Mouse (Mus musculus): ENCODE measurements around the gene Plekha7.

Plekha7 gene

DNA sequence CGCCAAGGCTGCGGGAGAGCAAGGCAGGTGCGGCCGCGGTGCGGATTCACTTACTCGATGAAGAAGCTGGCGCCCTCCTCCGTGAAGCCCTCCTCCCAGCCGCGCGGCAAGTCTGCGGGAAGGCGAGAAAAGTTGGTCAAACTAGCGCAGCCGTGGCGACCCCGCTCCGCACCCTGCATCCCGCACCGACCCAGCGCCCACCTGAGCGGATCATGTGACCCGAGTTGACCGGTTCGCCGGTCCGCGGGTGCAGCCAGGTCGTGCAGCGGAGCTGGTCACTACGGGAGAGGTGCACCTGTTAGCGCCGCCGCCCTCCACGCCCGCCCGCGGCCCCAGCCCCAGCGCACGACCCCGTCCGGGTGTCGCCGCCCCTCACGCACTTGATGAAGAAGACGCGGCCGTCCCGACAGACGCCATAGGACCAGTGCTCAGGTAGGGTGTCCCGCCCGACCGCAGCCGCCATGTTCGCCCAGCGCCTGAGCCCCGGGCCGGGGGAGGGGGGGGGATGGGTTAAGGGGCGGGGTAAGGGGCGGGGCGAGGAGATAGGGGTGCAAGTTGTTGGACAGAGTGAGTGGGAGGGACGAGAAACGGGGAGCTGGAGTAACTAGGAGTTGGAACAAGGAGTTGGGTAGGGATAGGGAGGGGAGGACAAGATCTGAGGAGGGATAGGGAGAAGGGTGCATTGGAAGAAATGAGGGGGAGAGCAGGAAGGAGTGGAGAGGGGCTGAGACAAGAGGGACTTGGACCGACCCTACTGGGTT is at the start of gene Plekha7:
TSS of gene Plekha7 (minus strand) at position 506 of the 761 bp plus-strand sequence.
- no peak for DNase-seq (ENCODE audit: low read depth, low spot score)

DNA sequence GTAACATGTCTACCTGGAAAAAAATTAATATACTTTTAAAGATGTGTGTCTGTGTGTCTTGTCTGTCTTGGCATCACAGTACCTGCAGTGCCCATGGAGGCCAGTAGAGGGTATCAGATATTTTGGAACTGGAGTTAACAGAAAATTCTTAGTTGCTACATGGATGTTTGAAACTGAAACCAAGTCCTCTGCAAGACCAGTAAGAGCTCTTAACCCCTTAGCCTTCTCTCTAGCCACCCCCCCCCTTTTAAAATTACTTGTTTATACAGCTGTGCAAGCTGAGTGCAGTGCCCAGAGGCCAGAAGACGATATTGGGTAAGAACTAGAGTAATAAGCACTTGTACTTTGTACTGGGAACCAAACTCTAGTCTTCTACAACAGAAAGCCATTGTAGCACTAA is 28.1 kb upstream of the Plekha7 start:
- DNase-seq (ENCODE audit: low read depth, low spot score) = peak; percentile 21

DNA sequence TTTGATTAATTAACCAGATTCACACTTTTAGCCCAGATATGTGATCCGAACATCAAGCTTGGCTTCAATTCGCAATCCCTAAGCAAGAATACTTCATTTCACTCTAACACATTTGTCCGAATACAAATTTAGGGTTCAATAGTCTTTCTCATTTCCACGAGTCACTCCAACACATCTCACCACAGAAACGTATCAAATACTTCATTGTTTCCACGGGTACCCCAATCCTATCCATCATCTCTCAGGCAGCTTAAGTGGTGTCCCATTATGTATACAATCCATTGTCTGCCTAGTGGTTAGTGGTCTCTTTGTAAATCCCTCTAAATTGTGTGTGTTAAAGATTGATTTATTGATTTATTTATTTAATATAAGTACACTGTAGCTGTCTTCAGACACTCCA is 27.0 kb upstream of the Plekha7 start:
- DNase-seq (ENCODE audit: low read depth, low spot score) = no peak

DNA sequence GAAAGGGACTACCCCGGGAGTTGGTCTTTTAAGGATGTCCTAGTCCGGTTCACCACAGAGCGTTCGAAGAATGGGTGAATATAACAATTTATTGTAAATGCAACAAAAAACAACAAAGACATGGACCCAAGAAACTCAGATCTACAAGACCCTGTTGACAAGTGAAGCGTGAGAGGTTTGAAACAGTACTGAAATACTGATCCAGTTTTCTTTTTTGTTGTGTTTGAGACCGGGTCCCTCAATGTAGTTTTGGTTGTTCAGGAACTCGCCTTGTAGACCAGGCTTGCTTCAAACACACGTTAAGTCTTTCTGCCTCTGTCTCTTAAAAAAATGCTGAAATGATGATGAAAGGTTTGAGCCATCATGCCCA is 26.5 kb upstream of the Plekha7 start:
- no peak for DNase-seq (ENCODE audit: low read depth, low spot score)

DNA sequence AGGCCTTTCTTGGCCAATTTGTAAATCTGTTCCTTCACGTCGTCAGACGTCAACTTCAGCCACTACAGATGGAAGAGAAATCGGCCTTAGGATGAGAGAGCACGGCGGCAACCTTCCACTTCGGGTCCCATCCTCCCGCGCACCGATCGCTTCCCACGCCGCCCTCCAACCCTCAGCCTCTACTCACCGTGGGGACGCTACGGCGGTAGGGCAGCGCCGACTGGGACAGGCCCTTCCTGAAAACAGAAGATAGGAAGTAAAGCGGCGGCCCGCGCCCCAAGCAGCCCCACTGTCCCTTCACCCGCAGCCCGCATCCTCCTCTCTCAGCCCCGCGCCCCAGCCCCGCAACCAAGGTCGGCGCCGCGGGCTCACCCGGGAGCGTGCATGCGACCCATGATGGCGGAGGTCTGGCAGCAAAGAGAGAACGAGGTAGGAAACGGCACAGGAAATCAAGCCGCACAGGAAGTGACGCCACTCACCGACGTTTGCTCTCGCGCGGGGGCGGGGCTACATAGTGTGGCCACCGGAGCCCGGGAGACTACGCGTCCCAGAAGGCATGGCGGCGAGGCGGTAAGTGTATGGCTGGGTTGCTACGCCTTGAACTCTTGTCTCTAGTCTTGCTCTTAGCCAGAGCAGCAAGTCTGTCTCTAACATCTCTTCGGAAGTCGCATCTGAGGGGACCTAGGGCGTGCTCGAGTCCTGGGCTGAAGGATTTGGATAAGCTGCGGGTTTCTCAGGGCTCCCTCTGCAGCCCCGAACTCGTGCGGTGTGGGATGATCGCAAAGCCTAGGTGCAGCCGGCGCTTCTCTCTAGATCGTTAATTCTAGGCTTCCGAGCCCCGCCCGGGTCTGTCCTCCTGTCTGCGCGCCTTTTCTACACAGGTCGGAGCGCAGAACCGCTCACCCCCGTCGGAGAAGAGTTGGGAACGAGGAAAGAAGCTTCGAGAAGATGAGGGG is 25.8 kb upstream of the Plekha7 start, which contains the start of gene Rps13:
TSS of gene Rps13 (minus strand) at position 483 of the 956 bp plus-strand sequence.
- peak; percentile 94 for DNase-seq (ENCODE audit: low read depth, low spot score)

DNA sequence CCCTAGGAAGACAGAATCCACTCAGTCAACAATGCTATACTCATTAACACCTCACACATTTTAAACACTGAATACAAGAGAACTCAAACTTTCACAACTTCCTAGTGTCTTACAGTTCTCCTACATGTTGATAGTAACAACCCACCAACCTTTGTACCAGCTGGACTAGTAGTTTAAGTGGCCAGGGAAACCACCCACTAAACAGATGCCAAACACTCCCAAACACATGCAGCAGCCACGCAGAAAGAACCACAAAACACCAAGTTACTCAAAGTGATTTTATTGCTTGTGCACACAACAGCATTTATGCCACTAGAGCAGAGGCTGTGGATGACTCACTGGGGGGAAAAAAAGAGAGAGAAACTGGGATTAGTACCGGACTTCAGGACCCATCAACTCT is 23.1 kb upstream of the Plekha7 start:
- no peak for DNase-seq (ENCODE audit: low read depth, low spot score)

DNA sequence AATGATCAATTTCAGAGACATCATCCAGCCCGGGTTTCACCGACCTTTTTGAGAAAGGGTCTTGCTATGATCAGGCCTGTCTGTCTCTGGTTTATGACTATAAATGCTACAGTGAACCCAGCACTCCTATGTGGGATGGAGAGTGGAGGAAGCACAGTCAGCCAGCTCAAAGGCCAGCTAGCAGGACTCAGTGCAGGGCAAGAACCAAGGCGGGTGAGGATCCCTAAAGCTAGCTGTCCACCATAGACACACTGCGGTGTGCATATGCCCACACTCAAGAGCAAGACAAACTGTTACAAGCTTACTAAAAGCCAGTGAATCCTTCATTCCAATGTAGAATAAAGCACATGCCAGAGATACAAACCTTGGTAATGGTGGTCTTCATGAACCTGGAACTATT is 21.7 kb upstream of the Plekha7 start:
- no peak for DNase-seq (ENCODE audit: low read depth, low spot score)

DNA sequence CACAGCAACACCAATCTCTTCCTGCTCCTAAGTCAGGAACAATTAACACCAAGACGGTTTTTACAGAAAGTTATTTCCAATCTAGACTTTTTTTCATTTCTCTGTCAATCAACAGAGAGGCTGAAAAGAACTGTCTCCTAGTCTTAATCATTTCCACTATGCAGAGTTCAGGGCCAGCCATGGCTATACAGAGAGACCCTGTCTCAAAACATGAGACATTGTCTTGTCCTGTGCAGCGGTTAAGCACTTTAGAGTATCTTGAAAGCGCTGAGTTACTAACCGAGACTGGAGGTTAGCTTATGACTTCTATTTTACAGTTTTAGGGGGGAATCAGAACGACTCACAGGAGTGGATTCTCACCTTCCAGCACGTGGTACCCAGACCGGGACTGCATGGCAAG is 20.6 kb upstream of the Plekha7 start:
- DNase-seq (ENCODE audit: low read depth, low spot score) = no peak

DNA sequence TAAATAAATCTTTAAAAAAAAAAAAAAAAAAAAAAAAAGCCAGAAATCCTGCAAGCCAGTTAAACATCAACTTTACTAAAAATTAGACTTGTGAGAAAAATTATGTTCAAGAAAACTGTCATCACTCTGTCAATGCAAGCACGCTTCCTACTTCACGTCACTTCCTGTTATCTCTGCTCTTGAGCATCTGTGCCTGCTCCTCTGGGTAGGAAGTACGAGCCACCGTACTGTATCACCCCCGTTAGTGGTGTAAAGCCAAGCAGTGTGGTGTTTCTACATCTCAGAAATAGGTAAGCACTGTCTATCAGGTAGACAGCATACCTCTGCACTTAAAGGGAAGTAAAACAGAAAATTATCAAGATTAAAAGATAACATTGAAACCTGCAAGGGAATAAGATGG is 19.7 kb upstream of the Plekha7 start:
- no peak for DNase-seq (ENCODE audit: low read depth, low spot score)

DNA sequence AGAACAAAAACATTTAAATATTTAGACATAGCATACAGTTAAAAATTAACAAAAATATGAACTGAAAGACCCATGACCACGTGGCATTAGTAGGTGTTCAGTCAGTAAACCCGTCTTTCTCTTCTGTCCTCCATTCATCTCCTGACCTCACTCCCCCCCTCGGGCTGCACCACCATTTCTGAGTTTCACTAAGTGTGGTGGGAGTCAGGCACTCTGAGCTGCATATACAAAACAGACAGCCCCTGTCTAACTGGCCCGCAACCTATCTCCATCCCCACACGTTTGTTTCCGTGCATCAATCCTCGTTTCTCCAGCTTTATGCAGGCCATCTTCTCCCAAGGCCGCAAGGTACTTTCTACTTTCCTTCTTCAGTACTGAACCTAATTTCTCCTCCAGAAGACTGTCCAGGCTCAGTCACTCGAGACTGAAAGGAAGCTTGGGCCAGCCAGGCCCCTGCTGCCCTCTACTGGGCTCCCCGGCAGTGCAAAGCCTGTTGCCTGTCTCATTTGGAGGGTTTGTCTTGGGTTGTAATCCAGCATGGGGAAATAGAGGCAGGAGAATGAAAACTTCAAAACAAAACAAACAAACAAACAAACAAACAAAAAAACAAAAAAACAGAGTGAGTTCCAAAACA is 15.3 kb upstream of the Plekha7 start:
- DNase-seq (ENCODE audit: low read depth, low spot score) = peak; percentile 69

DNA sequence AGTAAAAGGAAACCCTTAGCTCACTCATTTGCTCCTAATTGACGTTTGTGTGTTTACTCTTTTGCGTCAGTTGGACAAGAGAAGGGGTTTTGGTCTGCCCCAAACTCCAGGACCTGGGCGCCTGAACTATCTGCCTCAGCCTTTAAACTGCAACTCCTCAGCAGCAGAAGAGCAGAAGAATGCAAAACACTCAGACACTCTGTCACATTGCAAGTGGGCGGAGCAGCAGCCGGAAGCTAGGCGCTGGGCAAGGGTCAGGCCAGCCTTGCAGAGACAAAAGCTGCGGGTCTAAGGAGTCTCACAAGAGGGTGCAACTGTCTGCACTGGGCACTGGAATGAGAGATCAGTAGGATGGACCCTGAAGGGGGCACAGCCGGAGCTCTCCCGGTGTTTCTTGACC is 1.3 kb upstream of the Plekha7 start:
- no peak for DNase-seq (ENCODE audit: low read depth, low spot score)

DNA sequence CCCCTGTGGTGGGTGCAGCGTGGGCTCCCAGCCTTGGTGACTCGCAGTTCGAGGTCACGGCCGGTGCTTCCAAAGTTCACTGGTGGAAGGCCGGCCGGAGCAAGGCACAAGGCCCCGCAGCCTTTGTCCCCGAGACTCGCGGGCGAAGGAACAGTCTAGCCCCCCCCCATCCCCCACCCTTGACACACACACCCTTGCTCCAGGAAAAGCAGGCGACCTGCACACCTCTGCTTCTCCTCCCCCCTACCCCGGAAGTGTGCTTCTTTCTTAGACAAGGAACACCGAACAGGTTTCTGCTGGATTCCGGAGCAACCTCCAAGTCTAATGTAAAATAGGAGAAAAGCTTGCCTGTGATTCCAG is 436 bp upstream of the Plekha7 start:
- no peak for DNase-seq (ENCODE audit: low read depth, low spot score)

DNA sequence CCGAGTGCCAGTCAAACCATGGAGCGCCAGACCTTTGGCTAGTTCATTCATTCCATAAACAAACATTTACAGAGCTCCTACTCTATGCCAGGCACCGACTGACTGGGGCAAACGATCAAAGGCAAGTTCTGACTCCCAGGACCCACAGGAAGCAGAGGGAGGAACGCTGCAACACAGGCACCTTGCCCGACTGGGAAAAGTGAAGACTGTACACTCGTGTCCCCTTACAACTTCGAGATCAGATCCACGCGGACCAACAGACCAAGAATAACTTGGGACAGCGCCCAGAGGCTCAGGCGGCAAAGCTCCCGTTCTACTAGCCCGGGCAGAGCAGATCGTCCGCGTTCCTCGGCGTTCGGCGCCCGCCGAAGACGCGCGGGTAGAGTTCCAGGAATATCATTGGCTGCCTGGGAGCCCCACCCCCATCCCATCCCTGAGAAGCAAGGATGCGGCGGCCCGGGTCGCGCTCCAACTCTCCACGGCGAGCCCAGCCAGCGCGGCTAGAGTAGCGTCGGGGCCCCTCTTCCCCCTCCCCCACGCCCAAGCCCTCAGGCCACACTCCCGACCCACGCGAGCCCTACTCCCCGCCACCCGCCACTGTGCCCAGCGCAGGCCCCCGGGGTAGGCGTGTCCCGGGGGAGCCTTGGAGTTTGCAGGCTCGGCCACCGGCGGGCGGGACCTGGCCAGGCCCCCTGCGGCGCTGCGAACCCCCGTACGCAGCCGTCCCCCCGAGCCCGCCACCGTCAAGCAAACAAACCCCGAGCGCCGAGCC is 891 bp downstream of the Plekha7 start:
- peak; percentile 66 for DNase-seq (ENCODE audit: low read depth, low spot score)

DNA sequence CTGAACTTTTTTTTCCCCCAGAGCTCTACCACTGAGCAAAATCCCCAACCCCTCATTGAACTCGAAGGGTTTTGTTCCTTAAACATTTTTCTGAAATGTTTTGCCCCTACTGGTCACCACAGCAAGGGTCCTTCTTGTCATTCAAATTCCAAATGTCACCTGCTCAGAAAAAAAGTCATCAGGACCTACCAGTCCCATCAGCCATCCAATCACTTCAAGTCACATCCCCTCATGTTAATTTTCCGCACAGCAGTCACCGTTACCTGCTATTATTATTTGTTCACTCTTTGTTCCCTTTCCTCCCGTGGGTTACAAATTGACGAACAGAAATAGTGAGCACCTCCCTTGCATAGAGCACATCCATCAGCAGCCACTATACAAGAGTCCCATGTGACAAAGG is 1.6 kb downstream of the Plekha7 start:
- no peak for DNase-seq (ENCODE audit: low read depth, low spot score)

DNA sequence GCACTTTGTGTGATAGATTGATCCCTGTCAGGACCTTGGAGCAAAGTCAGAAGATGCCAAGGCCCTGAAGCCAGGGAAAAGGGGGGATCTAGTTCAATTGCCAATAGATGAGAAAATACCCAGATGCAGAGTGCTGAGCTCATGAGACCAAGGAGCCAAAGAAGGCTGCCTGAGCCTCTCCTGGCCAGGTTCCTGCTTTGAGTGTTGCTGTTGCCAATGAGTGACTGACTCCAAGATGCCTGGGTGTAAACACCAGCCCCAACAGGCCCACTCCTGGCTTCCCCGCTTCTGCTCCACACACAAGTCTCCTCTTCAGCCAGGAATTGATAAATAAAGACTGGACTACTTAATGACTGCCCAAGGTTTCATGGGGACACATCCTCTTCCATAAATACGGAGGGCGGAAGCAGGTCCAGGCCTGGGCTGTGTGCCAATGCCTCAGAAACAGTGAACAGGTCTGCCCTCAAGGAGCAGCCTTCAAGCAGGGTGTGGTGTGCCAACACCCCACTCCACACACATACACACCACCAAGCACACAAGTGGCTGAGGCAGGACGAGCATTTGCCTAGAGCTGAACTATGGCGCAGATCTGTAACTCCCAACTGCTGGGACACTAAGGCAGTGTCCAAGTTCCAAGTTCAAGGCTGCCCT is 6.4 kb downstream of the Plekha7 start:
- DNase-seq (ENCODE audit: low read depth, low spot score) = no peak

DNA sequence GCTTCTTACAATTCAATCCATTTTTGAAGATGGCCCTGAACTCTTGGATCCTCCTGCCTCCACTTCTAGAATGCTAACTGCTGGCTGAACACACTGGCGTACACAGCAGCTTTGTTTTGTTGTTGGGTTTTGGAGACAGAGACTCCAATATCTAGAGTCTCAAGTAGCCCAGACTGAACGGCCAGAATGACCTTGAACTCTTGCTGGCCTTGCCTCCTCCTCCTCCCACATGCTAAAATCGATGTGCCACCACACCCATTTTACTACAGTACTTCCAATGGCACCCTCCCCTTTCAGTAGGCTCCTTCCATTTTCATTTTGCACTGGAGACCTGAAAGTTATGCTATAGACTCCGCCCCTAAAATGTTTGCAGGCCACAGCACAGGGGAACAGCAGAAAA is 7.0 kb downstream of the Plekha7 start:
- DNase-seq (ENCODE audit: low read depth, low spot score) = no peak

DNA sequence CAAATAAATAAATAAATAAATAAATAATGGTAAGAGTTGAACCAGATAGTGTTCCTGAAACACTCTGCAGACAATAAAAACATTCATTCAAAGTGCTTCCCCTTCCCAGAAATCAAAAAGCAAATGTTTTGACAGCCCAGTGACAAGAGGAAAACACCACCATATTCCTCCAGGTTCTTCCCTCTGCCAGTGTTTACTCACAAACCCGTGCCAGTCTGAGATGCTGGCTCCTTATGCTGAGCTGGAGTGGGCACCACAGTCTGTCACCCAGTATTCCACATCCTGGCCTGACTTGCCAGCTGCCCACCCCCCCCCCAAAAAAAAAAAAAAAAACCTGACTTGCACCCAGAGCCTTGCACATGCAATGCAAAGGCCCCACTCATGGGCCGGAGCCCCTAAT is 9.3 kb downstream of the Plekha7 start:
- no peak for DNase-seq (ENCODE audit: low read depth, low spot score)

DNA sequence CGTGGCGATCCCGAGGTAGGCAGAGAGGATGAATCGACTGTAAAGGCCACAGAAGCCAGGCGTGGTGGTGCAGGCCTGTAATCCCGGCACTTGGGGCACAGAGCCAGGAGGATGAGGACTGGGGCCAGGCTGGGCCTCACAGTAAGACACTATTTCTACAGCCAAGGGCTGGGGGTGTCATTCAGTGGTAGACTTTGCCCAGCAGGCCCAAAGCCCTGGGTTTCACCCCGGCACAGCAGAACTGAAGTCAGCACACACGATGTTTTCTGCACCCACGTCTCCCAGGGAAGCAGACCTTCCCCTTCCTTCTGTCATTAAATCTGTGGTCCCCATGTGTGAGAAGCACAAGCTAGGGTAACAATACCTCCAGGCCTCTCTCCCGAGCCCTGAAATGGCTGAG is 9.8 kb downstream of the Plekha7 start:
- DNase-seq (ENCODE audit: low read depth, low spot score) = no peak

DNA sequence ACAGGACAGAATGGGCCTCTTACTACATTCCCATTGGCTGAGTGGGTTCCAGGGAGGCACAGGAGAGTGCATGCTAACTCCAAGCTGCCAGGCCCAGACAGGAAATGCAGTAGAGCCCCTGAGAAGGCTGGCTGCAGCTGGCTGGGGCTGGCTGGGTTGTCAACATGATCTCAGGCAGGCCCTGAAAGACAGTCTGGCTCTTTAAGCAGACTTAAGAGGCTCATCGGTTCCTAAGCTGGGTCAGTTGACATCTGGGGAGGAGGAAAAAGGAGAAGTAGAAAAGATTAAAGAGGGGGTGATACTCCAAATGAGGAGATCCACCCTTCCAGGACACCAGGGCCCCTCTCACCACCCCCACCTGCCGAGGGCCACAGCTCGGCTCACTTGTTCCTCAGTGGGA is 13.2 kb downstream of the Plekha7 start:
- no peak for DNase-seq (ENCODE audit: low read depth, low spot score)

DNA sequence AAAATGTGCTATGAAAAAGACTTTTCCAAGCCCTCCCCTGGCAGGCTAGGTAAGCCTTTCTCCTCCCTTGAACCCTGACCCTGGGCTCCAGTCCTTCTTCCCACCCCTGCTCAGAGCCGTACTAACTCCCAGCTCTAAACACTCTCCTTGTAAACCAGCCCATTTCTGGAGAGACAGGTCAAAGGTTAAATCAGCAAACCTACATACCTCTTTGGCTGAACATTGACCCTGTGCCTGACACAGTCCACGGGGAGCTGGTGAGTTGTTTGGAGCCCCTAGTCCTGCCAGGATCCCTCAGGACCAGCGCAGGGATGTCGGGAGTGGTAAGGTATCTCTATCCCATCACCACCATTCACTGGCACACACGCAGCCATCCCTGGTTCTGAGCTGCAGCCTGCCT is 15.8 kb downstream of the Plekha7 start:
- no peak for DNase-seq (ENCODE audit: low read depth, low spot score)

DNA sequence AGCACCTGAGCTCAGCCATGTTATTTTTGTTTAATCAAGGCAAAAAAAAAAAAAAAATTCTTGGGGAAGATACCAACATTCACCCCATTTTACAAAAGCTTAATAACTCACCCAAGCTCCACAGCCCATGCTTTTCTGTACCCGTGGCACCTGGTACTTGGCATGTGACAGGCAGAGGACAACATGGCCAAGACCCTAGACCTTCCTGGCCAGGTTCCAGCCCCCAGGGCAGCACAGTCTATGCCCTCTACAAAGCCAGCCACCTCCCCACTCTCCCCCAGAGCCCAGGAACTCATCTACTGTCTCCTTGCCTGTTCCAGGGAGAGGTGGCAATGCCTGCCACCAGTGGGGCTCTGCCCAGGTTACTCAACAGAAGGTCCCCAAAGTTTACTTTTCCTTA is 17.6 kb downstream of the Plekha7 start:
- no peak for DNase-seq (ENCODE audit: low read depth, low spot score)

Data from forelimb bud, embryonic 11.5 days (tissue).